Comparison of ENCODE assay signal across 32 mouse cellular contexts in genomic region chr5:102452079-102452797, GRCm38 (mm10). TPM values are rescaled to one million over a fixed set of nuclear protein-coding genes. Genes with fewer than 3 reads are reported as not detected.
DNase-seq lines count a peak whose midpoint lies in the region; ATAC-seq and TF ChIP-seq lines count a peak whose summit lies in the region.
"Had no signal": no experiment of that assay in that cellular context is flagged by ENCODE, and none has a peak within 500 bp of the region (broad histone marks: within the 10 kb centered on the region; RNA-seq: fewer than 3 reads in every experiment).

No protein-coding gene starts in this region.

- TF ChIP-seq EP300 in CH12.LX (IDR thresholded peaks at IDR 0.05; ENCODE audit: low read length), result no peak

- no peaks in the 10 kb centered on the region for H3K27me3 ChIP-seq in lung, embryonic 15.5 days
- H3K27me3 ChIP-seq in CH12.LX (replicated peaks), result no peaks in the 10 kb centered on the region
- no peaks in the 10 kb centered on the region for H3K27me3 ChIP-seq in stomach, embryonic 14.5 days (ENCODE audit: control insufficient read depth, insufficient read depth, low read length)
- H3K27me3 ChIP-seq in forebrain, embryonic 13.5 days, result no peaks in the 10 kb centered on the region
- H3K27me3 ChIP-seq: heart, embryonic 12.5 days; hindbrain, embryonic 13.5 days; limb, embryonic 15.5 days; liver, embryonic 13.5 days; midbrain, embryonic 15.5 days; neural tube, embryonic 15.5 days had no signal

- H3K4me1 ChIP-seq in lung, embryonic 15.5 days, result peaks cover 15% of the 10 kb centered on the region
- H3K4me1 ChIP-seq in CH12.LX (ENCODE audit: control insufficient read depth in 1 of 2, insufficient read depth in 2 of 2), result peaks cover 5 to 10% of the 10 kb centered on the region in 2 experiments; a peak in 2 of 4 replicates
- no peaks in the 10 kb centered on the region for H3K4me1 ChIP-seq in stomach, embryonic 14.5 days (ENCODE audit: control insufficient read depth, insufficient read depth, low read length)
- no peaks in the 10 kb centered on the region for H3K4me1 ChIP-seq in forebrain, embryonic 13.5 days
- H3K4me1 ChIP-seq: heart, embryonic 12.5 days; hindbrain, embryonic 13.5 days; limb, embryonic 15.5 days; liver, embryonic 13.5 days; midbrain, embryonic 15.5 days; neural tube, embryonic 15.5 days had no signal

- no peaks in the 10 kb centered on the region for H3K9me3 ChIP-seq in lung, embryonic 15.5 days
- no peaks in the 10 kb centered on the region for H3K9me3 ChIP-seq in CH12.LX (replicated peaks; ENCODE audit: low read length)
- no peaks in the 10 kb centered on the region for H3K9me3 ChIP-seq in stomach, embryonic 14.5 days (ENCODE audit: control insufficient read depth, low read depth, low read length)
- no peaks in the 10 kb centered on the region for H3K9me3 ChIP-seq in forebrain, embryonic 13.5 days (replicated peaks)
- H3K9me3 ChIP-seq: heart, embryonic 12.5 days; hindbrain, embryonic 13.5 days; limb, embryonic 15.5 days; liver, embryonic 13.5 days; midbrain, embryonic 15.5 days; neural tube, embryonic 15.5 days had no signal

- TF ChIP-seq POLR2A in CH12.LX (IDR thresholded peaks at IDR 0.05; ENCODE audit: low read depth, low read length), result no peak

- H3K4me3 ChIP-seq in lung, embryonic 15.5 days, result no peak overlapping the region
- peak overlapping the region in 2 of 3 experiments; percentile 9 to 51 for H3K4me3 ChIP-seq in CH12.LX (replicated peaks in 1 of 3; ENCODE audit: low read depth in 2 of 3, low read length in 2 of 3, poor library complexity in 1 of 3)
- no peak overlapping the region for H3K4me3 ChIP-seq in stomach, embryonic 14.5 days (ENCODE audit: low read depth, low read length)
- no peak overlapping the region for H3K4me3 ChIP-seq in forebrain, embryonic 13.5 days
- H3K4me3 ChIP-seq: heart, embryonic 12.5 days; hindbrain, embryonic 13.5 days; limb, embryonic 15.5 days; liver, embryonic 13.5 days; midbrain, embryonic 15.5 days; neural tube, embryonic 15.5 days had no signal

- ATAC-seq in lung, embryonic 15.5 days (ENCODE audit: borderline replicate concordance, extremely low read depth, low FRiP score, low TSS enrichment), result peak; percentile 55; the same call in 1 of the 2 replicates
- ATAC-seq in stomach, embryonic 14.5 days (ENCODE audit: insufficient number of reproducible peaks, insufficient read depth, low FRiP score, low read depth), result no peak
- ATAC-seq in forebrain, embryonic 13.5 days, result no peak
- ATAC-seq: CD4-positive, CD25-positive, alpha-beta regulatory T cell, adult 4 months; forebrain, postnatal 0 days; intestine, postnatal 0 days; midbrain, embryonic 15.5 days had no signal

- 47% methylated on average over 7 of the region's 7 CpGs for WGBS in lung, embryonic 15.5 days
- whole genome bisulfite sequencing in stomach, embryonic 14.5 days, result 64% methylated on average over 7 of the region's 7 CpGs
- WGBS in forebrain, embryonic 13.5 days, result 80% methylated on average over 7 of the region's 7 CpGs

- dilution Hi-C loops in CH12.LX (cut with MboI; ENCODE audit: extremely low pct_ligation_motif_present, extremely low pct_unique_long_range_greater_than_20kb, low sequenced_read_pairs), result no loop called here

- no peak overlapping the region for H3K9ac ChIP-seq in lung, embryonic 15.5 days
- peak overlapping the region; percentile 63 for H3K9ac ChIP-seq in CH12.LX (ENCODE audit: insufficient read depth, low read depth)
- no peak overlapping the region for H3K9ac ChIP-seq in stomach, embryonic 14.5 days (replicated peaks; ENCODE audit: low read depth, low read length)
- H3K9ac ChIP-seq in forebrain, embryonic 13.5 days, result no peak overlapping the region
- H3K9ac ChIP-seq: forebrain, postnatal 0 days; heart, embryonic 12.5 days; hindbrain, embryonic 13.5 days; limb, embryonic 15.5 days; liver, embryonic 13.5 days; midbrain, embryonic 15.5 days; neural tube, embryonic 15.5 days had no signal

- no peaks in the 10 kb centered on the region for H3K79me2 ChIP-seq in CH12.LX (replicated peaks; ENCODE audit: control insufficient read depth, extremely low read depth, insufficient read depth, poor library complexity, severe bottlenecking)

- no peak for DNase-seq in lung, postnatal 10 days
- DNase-seq in CH12.LX (ENCODE audit: extremely low read depth) (no peak), adipocyte (ENCODE audit: low spot score) (peak; percentile 45)
- DNase-seq in retina, postnatal 1 day, result no peak
- DNase-seq: adrenal gland, postnatal 10 days; cerebellum, adult 8-10 months; cerebellum, postnatal 25 days; forebrain, postnatal 0 days; gastrocnemius, postnatal 14 days; heart, adult 18-20 months; heart, postnatal 4 days; kidney, adult 9 months; kidney, postnatal 10 days; layer of hippocampus, postnatal 36 days; left cerebral cortex, postnatal 4 days; liver, embryonic 13.5 days; right cerebral cortex, adult 18-20 months; spleen, adult 18-20 months; thymus, adult 2 months; thymus, postnatal 36 days had no signal

- H3K27ac ChIP-seq in lung, embryonic 15.5 days, result peak overlapping the region; percentile 58
- H3K27ac ChIP-seq in CH12.LX (ENCODE audit: insufficient read depth, low read depth), result no peak overlapping the region
- H3K27ac ChIP-seq in stomach, embryonic 14.5 days (ENCODE audit: low read length), result peak overlapping the region; percentile 21; the same call in 1 of the 2 replicates
- no peak overlapping the region for H3K27ac ChIP-seq in forebrain, embryonic 13.5 days
- H3K27ac ChIP-seq: hindbrain, embryonic 13.5 days; limb, embryonic 15.5 days; liver, embryonic 13.5 days; macrophage; midbrain, embryonic 15.5 days; neural tube, embryonic 15.5 days had no signal

- TF ChIP-seq CTCF in CH12.LX (conservative IDR thresholded peaks at IDR 0.05 in 1 of 2, IDR thresholded peaks at IDR 0.05 in 1 of 2; ENCODE audit: low read depth in 2 of 2, low read length in 2 of 2), result no peak

- in situ Hi-C loops in CH12.LX (cut with MboI; ENCODE audit: low pct_ligation_motif_present, low pct_unique_long_range_greater_than_20kb, low sequenced_read_pairs), result no loop called here

- no peak for TF ChIP-seq RAD21 in CH12.LX (IDR thresholded peaks at IDR 0.05; ENCODE audit: low read depth, low read length)

- no peak overlapping the region for H3K4me2 ChIP-seq in lung, embryonic 15.5 days
- H3K4me2 ChIP-seq in CH12.LX (ENCODE audit: insufficient read depth, low read depth, poor library complexity, severe bottlenecking), result peak overlapping the region; percentile 96
- H3K4me2 ChIP-seq in stomach, embryonic 14.5 days (replicated peaks; ENCODE audit: low read depth, low read length), result no peak overlapping the region
- H3K4me2 ChIP-seq in forebrain, embryonic 13.5 days, result no peak overlapping the region
- H3K4me2 ChIP-seq: heart, embryonic 12.5 days; hindbrain, embryonic 13.5 days; limb, embryonic 15.5 days; liver, embryonic 13.5 days; midbrain, embryonic 15.5 days; neural tube, embryonic 15.5 days had no signal

- H3K36me3 ChIP-seq in lung, embryonic 15.5 days, result no peaks in the 10 kb centered on the region
- peaks cover 2 to 3% of the 10 kb centered on the region in 2 experiments for H3K36me3 ChIP-seq in CH12.LX (replicated peaks in 1 of 2; ENCODE audit: control insufficient read depth in 1 of 2, insufficient read depth in 1 of 2, low read length in 1 of 2)
- H3K36me3 ChIP-seq in stomach, embryonic 14.5 days (ENCODE audit: control insufficient read depth, insufficient read depth, low read length), result no peaks in the 10 kb centered on the region
- no peaks in the 10 kb centered on the region for H3K36me3 ChIP-seq in forebrain, embryonic 13.5 days (ENCODE audit: poor library complexity, severe bottlenecking)
- H3K36me3 ChIP-seq: heart, embryonic 12.5 days; hindbrain, embryonic 13.5 days; limb, embryonic 15.5 days; liver, embryonic 13.5 days; midbrain, embryonic 15.5 days; neural tube, embryonic 15.5 days had no signal

TF ChIP-seq in CH12.LX, 34 proteins besides CTCF, POLR2A, EP300 and RAD21:
- TF ChIP-seq GABPA (IDR thresholded peaks at IDR 0.05; ENCODE audit: insufficient replicate concordance, low read depth, low read length) (no peak), CHD1 (IDR thresholded peaks at IDR 0.05; ENCODE audit: low read depth, low read length) (no peak), IRF4 (IDR thresholded peaks at IDR 0.05; ENCODE audit: low read depth, low read length) (0 out of 2 replicates have a peak, but pooled peaks have one; percentile 23), ZNF384 (IDR thresholded peaks at IDR 0.05; ENCODE audit: low read depth, low read length) (peak; percentile 29; the same call in 1 of the 2 replicates)

RNA-seq across cellular contexts. Expression of gene Arhgap24, which starts 29.0 kb away (rescaled TPM):
- 34.7 and 35.3 TPM in 2 replicates for polyA plus RNA-seq in lung, embryonic 15.5 days (2015; fragmentation: Nextera tagmentation; extraction: Ambion mirVana)
- total RNA-seq in CH12.LX (2012; rRNA removed) (23.5 and 34.7 TPM in 2 replicates), CH12.LX (2014; rRNA removed) (45.8 and 47.9 TPM in 2 replicates)
- polyA plus RNA-seq in CH12.LX (2012; ENCODE audit: insufficient read length, low read depth), result 51.6 and 53.7 TPM in 2 replicates
- polyA plus RNA-seq in stomach, embryonic 14.5 days (2014; fragmentation: Nextera tagmentation; extraction: Ambion mirVana), result 27.3 and 28.8 TPM in 2 replicates
- 2.0 and 2.3 TPM in 2 replicates for polyA plus RNA-seq in forebrain, embryonic 13.5 days (2015; fragmentation: Nextera tagmentation; extraction: Ambion mirVana)
- total RNA-seq: megakaryocyte-erythroid progenitor cell, adult 5-6 weeks had no signal

Comparison
In these comparisons a context has a peak if more than half of its experiments do, and no peak if none do; other contexts are left out.
1. H3K27ac ChIP-seq: peak in lung, embryonic 15.5 days (single experiment) and stomach, embryonic 14.5 days (single experiment); none in CH12.LX (single experiment) and forebrain, embryonic 13.5 days (single experiment).
2. H3K4me3 ChIP-seq: peak in CH12.LX (2 of 3); none in lung, embryonic 15.5 days (single experiment), stomach, embryonic 14.5 days (single experiment) and forebrain, embryonic 13.5 days (single experiment).